Mouse (Mus musculus): ENCODE measurements at regions not wholly inside any gene's neighbourhood (a gene's known extent, or its start where the extent isn't known, plus 50 kb on each side); places are given as distances from the start of the nearest gene placed in this dataset.

DNA sequence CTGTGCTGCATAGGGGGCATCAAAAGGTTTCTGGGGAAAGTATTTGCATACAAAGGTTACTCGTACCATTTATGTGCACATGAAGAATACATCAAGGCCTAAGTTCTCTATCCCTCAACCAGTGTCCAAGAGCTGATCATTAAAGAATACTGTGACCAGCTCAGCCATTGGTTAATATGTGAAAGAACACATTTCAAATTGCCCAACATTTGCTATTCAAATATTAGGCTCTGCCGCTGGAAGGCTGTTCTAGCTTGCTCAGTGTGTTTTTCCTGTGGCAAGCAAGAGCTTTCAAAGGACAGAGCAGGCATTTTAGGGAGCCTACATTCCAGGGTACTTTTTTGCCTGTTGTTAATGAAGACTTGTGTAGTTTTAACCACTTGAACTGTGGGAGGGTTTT, 220.8 kb downstream of the Ahr start:
- DNase-seq (ENCODE audit: low spot score) = no peak

GRCm38 (mm10) chr12:35313191-35313925, 221.5 kb downstream of the Ahr start:
- peak; percentile 62 for DNase-seq (ENCODE audit: low spot score)

DNA sequence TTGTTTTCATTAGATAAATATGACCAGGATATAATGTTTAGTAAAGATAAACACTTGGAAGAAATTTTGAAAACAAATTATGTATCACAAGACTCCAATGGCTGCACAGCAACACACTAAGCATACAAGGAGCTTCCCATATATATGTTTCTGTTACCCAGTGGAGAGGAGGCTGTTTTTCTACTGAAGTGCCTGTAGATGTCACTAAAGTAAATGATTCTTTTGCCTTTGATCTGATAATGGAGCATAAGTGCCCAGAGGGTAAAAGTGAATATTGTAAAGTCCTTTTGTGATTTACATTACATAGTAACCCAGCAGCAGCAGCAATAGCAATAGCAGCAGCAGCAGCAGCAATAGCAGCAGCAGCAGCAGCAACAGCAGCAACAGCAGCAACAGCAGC, 226.3 kb downstream of the Ahr start:
- peak; percentile 23 for DNase-seq (ENCODE audit: low spot score)

DNA sequence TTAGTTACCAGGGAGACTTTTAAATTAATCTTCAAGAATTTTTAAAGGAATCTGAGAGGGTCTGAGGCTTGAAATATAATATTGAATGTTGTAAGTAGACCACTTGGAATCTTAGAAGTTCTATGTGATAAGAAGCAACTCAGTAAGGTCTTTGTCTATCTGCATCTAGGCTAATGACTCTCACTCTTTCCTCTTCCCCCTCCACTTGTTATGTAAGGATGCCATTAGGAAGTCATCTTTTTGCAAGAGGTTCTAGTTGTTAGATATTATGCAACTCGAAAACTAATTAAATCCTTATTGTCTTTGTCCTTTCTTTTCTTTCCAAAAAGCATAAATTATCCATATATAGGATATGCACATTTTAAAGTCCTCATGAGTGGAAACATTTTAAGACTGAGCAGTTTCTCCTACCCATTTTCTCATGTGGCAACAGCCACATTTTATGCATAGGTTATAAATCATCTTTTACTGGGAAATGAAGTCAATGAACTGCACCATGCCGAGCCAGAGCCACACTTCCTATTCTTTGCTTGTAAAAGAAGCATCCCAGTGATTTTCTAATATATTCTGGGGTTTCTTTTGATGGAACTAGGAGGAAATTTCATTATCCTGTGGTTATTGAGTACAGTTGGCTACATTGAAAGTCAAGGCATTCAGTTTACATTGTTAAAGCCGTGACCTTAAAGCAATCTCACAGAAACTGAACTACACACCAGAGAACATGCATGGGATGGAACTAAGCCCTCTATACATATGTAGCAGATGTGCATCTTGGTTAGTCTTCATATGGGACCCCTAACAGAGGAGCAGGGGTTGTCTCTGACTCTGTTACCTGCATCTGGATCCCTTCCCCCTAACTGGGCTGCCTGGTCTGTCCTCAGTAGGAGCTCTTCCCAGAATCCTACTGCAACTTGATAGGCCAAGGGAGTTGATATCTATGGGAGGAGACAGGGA, 230.8 kb downstream of the Ahr start:
- DNase-seq (ENCODE audit: low spot score) = no peak

DNA sequence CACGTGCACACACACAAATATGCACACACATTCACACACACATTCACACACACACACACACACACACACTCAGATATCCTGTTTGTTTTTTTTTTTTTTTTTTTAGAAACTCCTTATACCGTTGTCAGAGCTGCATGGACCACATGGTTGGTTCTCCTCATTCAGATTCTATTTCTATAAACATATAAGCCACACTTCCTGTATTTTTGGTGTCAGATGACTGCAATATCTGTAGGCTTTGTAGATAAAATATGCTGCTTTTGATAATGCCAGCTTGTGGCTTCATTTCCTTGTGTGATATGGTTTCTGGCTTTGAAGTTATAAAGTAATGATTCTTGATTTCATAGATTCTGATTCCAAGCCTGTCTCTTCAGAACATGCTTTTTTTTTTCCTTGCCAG, 231.7 kb downstream of the Ahr start:
- DNase-seq (ENCODE audit: low spot score) = no peak

DNA sequence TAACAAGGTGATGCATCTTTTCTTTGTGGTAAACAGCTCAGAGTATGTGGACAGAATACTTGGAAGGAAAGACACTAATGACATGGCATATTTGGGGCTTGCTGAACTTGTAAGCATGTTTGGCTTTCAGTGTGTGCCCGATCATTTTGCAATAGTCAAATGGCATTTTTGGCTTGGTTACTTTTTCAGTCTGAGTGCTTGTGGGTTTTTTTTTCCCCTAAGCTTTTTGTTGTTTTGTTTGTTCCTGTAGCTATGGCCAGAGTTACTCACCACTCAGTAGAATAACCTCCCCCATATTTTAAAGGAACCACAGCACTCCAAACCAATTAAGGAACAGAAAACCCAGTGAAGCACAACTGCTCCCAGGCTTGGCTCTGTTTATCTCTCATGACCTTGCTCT, 240.2 kb downstream of the Ahr start:
- no peak for DNase-seq (ENCODE audit: low spot score)

DNA sequence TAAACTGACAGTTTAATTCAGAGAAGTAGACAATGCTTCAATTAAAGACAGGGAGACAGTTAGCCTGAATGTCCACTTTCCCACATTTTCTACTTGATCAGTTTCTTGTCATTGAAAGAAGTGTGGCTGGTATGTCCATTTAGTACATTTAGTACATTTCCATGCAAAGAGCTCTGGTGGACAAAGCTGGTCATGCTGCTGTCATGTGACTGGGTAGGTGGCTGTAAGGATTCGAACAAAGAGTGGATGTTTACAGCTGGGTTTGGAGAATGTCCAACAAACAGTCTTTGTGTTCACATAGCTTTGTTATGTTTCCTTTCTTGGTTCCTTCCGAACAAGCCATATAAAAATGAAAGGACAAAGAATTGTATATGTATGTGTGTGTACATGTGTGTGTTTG, 241.3 kb downstream of the Ahr start:
- no peak for DNase-seq (ENCODE audit: low spot score)

- no peak for DNase-seq (ENCODE audit: low spot score)
Observed at GRCm38 (mm10) chr12:35291941-35292341, 242.9 kb downstream of the Ahr start.

- no peak for DNase-seq (ENCODE audit: low spot score)
Observed at GRCm38 (mm10) chr12:35287974-35288373, 241.0 kb downstream of the Snx13 start.

- DNase-seq (ENCODE audit: low spot score) = no peak
Observed at GRCm38 (mm10) chr12:35287570-35287969, 240.6 kb downstream of the Snx13 start.

- DNase-seq (ENCODE audit: low spot score) = no peak
Observed at GRCm38 (mm10) chr12:35286974-35287553, 240.1 kb downstream of the Snx13 start.

GRCm38 (mm10) chr12:35284345-35284744, 237.4 kb downstream of the Snx13 start:
- no peak for DNase-seq (ENCODE audit: low spot score)

DNA sequence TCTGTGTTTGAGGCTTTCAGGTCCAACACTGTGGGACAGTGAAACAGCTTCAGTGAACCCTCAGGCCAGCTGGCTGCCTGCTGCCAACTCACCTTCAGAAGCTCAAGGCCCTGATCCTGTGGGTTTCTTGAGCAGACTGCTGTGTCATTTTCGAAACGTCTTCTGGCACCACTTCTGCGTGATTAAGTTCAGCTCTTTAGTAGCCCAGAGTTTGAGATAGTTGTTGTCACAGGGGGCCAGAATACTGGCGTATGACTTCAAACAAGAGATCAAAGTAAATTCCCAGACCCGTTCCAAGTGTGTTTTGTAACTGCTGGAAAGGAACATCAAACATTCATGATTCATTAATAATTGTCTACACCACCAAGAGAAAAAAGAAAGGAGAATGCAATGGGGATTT, 236.9 kb downstream of the Snx13 start:
- DNase-seq (ENCODE audit: low spot score) = no peak

DNA sequence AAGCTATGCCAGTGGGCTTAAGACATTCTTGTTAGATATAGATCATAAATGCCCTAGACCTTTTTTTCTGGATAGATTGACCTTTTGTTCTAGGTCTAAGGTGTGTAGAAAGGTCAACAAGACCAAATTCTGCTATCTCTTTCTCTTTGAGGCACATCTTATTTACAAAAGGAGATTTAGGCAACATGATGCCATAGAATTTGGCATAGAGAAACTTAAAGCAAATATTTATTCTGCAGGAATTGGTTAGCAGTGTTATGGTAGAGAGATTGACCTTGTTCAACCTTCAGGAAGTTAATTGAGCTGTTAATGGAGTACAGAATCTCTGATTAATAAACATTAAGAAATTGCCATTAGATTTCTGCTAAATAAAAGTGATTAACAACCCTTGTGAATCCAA, 236.4 kb downstream of the Snx13 start:
- no peak for DNase-seq (ENCODE audit: low spot score)

GRCm38 (mm10) chr12:35269465-35269864, 222.5 kb downstream of the Snx13 start:
- no peak for DNase-seq (ENCODE audit: low spot score)

GRCm38 (mm10) chr12:35268006-35268405, 221.0 kb downstream of the Snx13 start:
- DNase-seq (ENCODE audit: low spot score) = no peak

GRCm38 (mm10) chr12:35267023-35267654, 220.2 kb downstream of the Snx13 start:
- peak; percentile 6 for DNase-seq (ENCODE audit: low spot score)

DNA sequence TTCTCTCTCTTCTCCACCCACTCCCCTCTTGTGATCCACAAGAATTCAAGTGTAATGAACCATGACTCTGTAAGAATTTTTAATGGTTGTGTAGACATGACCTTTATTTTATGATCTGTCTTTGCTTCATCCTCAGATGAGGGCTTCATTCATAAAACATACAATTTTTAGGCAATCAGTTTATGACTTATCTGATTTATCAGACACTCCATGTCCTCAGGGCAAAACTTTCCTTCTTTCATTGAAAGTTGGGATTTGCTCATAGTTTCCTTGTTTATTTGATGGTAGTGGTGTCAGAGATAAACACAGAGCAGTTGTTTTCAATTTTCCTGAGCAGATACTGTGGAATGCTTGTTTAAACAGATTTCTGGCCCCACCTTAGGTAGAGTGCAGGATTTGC, 212.8 kb downstream of the Snx13 start:
- no peak for DNase-seq (ENCODE audit: low spot score)

DNA sequence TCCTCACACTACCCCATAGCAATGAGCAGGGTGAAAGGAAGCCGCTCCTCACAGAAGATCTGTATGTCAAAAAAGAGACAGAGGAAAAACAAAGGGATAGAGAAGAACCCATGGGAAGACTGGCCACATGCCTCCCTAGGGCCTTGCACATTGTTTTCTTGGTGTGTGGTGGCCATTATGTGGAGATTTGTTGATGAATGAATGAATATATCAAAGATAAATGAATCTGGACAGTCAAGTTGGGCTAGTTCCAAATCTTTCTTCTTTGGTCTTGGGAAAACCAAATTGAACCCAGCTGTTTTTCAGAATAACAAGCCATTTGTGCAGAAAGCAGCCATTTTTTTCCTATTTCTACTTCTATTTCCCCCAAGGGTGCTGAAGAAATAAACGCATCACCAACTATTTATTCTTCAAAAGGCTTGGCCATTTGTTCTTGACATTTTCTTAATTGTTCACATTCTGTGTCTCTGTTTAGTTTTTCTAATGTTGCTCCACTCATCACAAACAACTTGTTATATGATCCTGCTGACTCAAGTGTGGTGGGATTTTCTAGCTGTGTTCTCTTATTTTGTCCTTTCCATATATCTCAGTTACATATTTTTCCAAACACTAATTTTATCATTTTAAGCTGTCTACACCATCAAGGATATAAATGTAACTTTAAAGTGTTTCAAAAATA, 208.9 kb downstream of the Snx13 start:
- no peak for DNase-seq (ENCODE audit: low spot score)

DNA sequence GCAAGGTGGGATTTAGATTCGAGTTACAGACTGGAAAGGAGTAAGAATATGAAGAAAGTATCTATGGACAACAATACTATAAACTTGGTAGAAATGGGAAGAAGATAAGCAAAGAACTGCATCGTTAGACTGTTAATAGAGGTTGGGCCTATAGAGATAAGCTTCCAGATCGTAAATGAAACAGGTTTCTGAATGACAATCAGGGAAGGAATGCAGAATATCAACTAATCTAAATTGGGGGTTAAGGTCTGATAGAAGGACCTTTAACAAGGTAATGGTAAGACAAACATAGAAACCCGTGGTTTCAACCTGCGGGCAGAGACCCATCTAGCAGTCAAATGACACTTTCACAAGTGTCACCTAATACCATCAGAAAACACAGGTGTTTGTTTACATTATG, 201.5 kb downstream of the Snx13 start:
- no peak for DNase-seq (ENCODE audit: low spot score)

GRCm38 (mm10) chr12:35246226-35247014, 199.4 kb downstream of the Snx13 start:
- no peak for DNase-seq (ENCODE audit: low spot score)

All from embryo, embryonic 10 days (tissue).